Comparison of ENCODE assay signal across 20 mouse cellular contexts in genomic region chr4:55088922-55089321, GRCm38 (mm10).
DNase-seq lines count a peak whose midpoint lies in the region; ATAC-seq and TF ChIP-seq lines count a peak whose summit lies in the region.
"Had no signal": no experiment of that assay in that cellular context is flagged by ENCODE, and none has a peak within 500 bp of the region (broad histone marks: within the 10 kb centered on the region; RNA-seq: fewer than 3 reads in every experiment).

No protein-coding gene starts in this region.

- no peak overlapping the region for H3K4me2 ChIP-seq in forebrain, embryonic 11.5 days (ENCODE audit: low read depth, low read length, severe bottlenecking)
- H3K4me2 ChIP-seq in neural tube, embryonic 13.5 days, result no peak overlapping the region
- no peak overlapping the region for H3K4me2 ChIP-seq in neural tube, embryonic 15.5 days
- no peak overlapping the region for H3K4me2 ChIP-seq in forebrain, embryonic 15.5 days (replicated peaks)
- H3K4me2 ChIP-seq in midbrain, postnatal 0 days (ENCODE audit: low read depth, low read length, poor library complexity, severe bottlenecking), result no peak overlapping the region
- H3K4me2 ChIP-seq: hindbrain, embryonic 12.5 days; kidney, embryonic 15.5 days; liver, embryonic 13.5 days had no signal

- no peak overlapping the region for H3K4me3 ChIP-seq in forebrain, embryonic 10.5 days
- H3K4me3 ChIP-seq in forebrain, embryonic 11.5 days (ENCODE audit: low read depth, low read length), result no peak overlapping the region
- no peak overlapping the region for H3K4me3 ChIP-seq in neural tube, embryonic 13.5 days
- no peak overlapping the region for H3K4me3 ChIP-seq in neural tube, embryonic 15.5 days (replicated peaks)
- H3K4me3 ChIP-seq in forebrain, embryonic 15.5 days, result no peak overlapping the region
- no peak overlapping the region for H3K4me3 ChIP-seq in midbrain, postnatal 0 days (ENCODE audit: low read depth, low read length)
- H3K4me3 ChIP-seq: hindbrain, embryonic 12.5 days; kidney, embryonic 15.5 days; left cerebral cortex, adult 2 months; liver, embryonic 13.5 days; megakaryocyte, embryonic 14.5 days had no signal

- peak overlapping the region; percentile 48; the same call in 1 of the 2 replicates for H3K27ac ChIP-seq in forebrain, embryonic 10.5 days
- no peak overlapping the region for H3K27ac ChIP-seq in forebrain, embryonic 11.5 days (ENCODE audit: low read depth, low read length)
- H3K27ac ChIP-seq in neural tube, embryonic 13.5 days (replicated peaks), result 0 out of 2 replicates have a peak overlapping the region, but pooled peaks have one; percentile 0
- no peak overlapping the region for H3K27ac ChIP-seq in neural tube, embryonic 15.5 days (replicated peaks)
- H3K27ac ChIP-seq in forebrain, embryonic 15.5 days (replicated peaks), result peak overlapping the region; percentile 84
- H3K27ac ChIP-seq in midbrain, postnatal 0 days (ENCODE audit: low read depth, low read length), result peak overlapping the region; percentile 26; the same call in 1 of the 2 replicates
- H3K27ac ChIP-seq: kidney, embryonic 15.5 days; left cerebral cortex, adult 2 months; liver, embryonic 13.5 days had no signal

- no peak for TF ChIP-seq CTCF in midbrain, postnatal 0 days (IDR thresholded peaks at IDR 0.05)

- ATAC-seq in forebrain, embryonic 11.5 days (replicated peaks; ENCODE audit: low FRiP score), result no peak
- no peak for ATAC-seq in neural tube, embryonic 13.5 days (ENCODE audit: low read depth)
- ATAC-seq in neural tube, embryonic 15.5 days (ENCODE audit: low FRiP score), result no peak
- ATAC-seq in forebrain, embryonic 15.5 days (replicated peaks), result no peak
- ATAC-seq in midbrain, postnatal 0 days (ENCODE audit: low FRiP score), result no peak
- ATAC-seq: activated CD4-positive, CD25-positive, alpha-beta regulatory T cell, adult 4 months had no signal

- DNase-seq in forebrain, embryonic 10.5 days (ENCODE audit: extremely low spot score, low spot score), result no peak
- DNase-seq in forebrain, embryonic 11.5 days (ENCODE audit: low spot score), result no peak
- no peak for DNase-seq in midbrain, postnatal 0 days (ENCODE audit: low spot score)
- no peak for DNase-seq in ovary, postnatal 14 days (ENCODE audit: low spot score)
- no peak for DNase-seq in frontal cortex, postnatal 36 days (ENCODE audit: low spot score in 2 of 2)
- DNase-seq: adrenal gland, postnatal 25 days; cerebellum, adult 2 months; heart, adult 11 months; liver, embryonic 13.5 days; spleen, adult 18-20 months; thymus, adult 18-20 months had no signal

- 62% methylated on average over 6 of the region's 6 CpGs for WGBS in forebrain, embryonic 10.5 days
- WGBS in forebrain, embryonic 11.5 days, result 49% methylated on average over 6 of the region's 6 CpGs
- 39% methylated on average over 6 of the region's 6 CpGs for WGBS in neural tube, embryonic 13.5 days
- 38% methylated on average over 6 of the region's 6 CpGs for WGBS in neural tube, embryonic 15.5 days
- WGBS in forebrain, embryonic 15.5 days, result 32% methylated on average over 6 of the region's 6 CpGs
- WGBS in midbrain, postnatal 0 days, result 18% methylated on average over 6 of the region's 6 CpGs

- H3K27me3 ChIP-seq in forebrain, embryonic 10.5 days (ENCODE audit: poor library complexity, severe bottlenecking), result no peaks in the 10 kb centered on the region
- no peaks in the 10 kb centered on the region for H3K27me3 ChIP-seq in forebrain, embryonic 11.5 days (ENCODE audit: control insufficient read depth, insufficient read depth, low read length)
- H3K27me3 ChIP-seq in neural tube, embryonic 13.5 days, result no peaks in the 10 kb centered on the region
- H3K27me3 ChIP-seq in neural tube, embryonic 15.5 days (replicated peaks), result no peaks in the 10 kb centered on the region
- H3K27me3 ChIP-seq in forebrain, embryonic 15.5 days, result no peaks in the 10 kb centered on the region
- no peaks in the 10 kb centered on the region for H3K27me3 ChIP-seq in midbrain, postnatal 0 days (ENCODE audit: insufficient read depth, low read length)
- H3K27me3 ChIP-seq: CH12.LX; hindbrain, embryonic 12.5 days; kidney, embryonic 15.5 days; liver, embryonic 13.5 days; megakaryocyte, embryonic 14.5 days had no signal

- no peaks in the 10 kb centered on the region for H3K9me3 ChIP-seq in forebrain, embryonic 10.5 days
- H3K9me3 ChIP-seq in forebrain, embryonic 11.5 days (ENCODE audit: control insufficient read depth, low read length), result no peaks in the 10 kb centered on the region
- H3K9me3 ChIP-seq in neural tube, embryonic 13.5 days, result no peaks in the 10 kb centered on the region
- no peaks in the 10 kb centered on the region for H3K9me3 ChIP-seq in neural tube, embryonic 15.5 days (replicated peaks)
- H3K9me3 ChIP-seq in forebrain, embryonic 15.5 days, result no peaks in the 10 kb centered on the region
- no peaks in the 10 kb centered on the region for H3K9me3 ChIP-seq in midbrain, postnatal 0 days (ENCODE audit: low read length)
- H3K9me3 ChIP-seq: hindbrain, embryonic 12.5 days; kidney, embryonic 15.5 days; liver, embryonic 13.5 days had no signal

- H3K36me3 ChIP-seq in forebrain, embryonic 10.5 days (replicated peaks), result peaks cover 14% of the 10 kb centered on the region
- no peaks in the 10 kb centered on the region; the same call in 1 of the 2 replicates for H3K36me3 ChIP-seq in forebrain, embryonic 11.5 days (ENCODE audit: control insufficient read depth, insufficient read depth, low read length)
- peaks cover 9% of the 10 kb centered on the region for H3K36me3 ChIP-seq in neural tube, embryonic 13.5 days
- H3K36me3 ChIP-seq in neural tube, embryonic 15.5 days, result 0 out of 2 replicates have a peak, but pooled peaks cover under 1% of the 10 kb centered on the region
- peaks cover 4% of the 10 kb centered on the region; the same call in 1 of the 2 replicates for H3K36me3 ChIP-seq in forebrain, embryonic 15.5 days
- H3K36me3 ChIP-seq in midbrain, postnatal 0 days (ENCODE audit: insufficient read depth, low read length), result peaks cover 3% of the 10 kb centered on the region; the same call in 1 of the 2 replicates
- H3K36me3 ChIP-seq: liver, embryonic 13.5 days had no signal

- peaks cover 14% of the 10 kb centered on the region for H3K4me1 ChIP-seq in forebrain, embryonic 10.5 days
- H3K4me1 ChIP-seq in forebrain, embryonic 11.5 days (replicated peaks; ENCODE audit: control insufficient read depth, insufficient read depth, low read length), result 0 out of 2 replicates have a peak, but pooled peaks cover 3% of the 10 kb centered on the region
- H3K4me1 ChIP-seq in neural tube, embryonic 13.5 days (replicated peaks), result no peaks in the 10 kb centered on the region
- H3K4me1 ChIP-seq in neural tube, embryonic 15.5 days, result no peaks in the 10 kb centered on the region
- peaks cover 10% of the 10 kb centered on the region for H3K4me1 ChIP-seq in forebrain, embryonic 15.5 days
- 0 out of 2 replicates have a peak, but pooled peaks cover 3% of the 10 kb centered on the region for H3K4me1 ChIP-seq in midbrain, postnatal 0 days (ENCODE audit: insufficient read depth, low read length)
- H3K4me1 ChIP-seq: kidney, embryonic 15.5 days; liver, embryonic 13.5 days; megakaryocyte, embryonic 14.5 days had no signal

- no peak overlapping the region for H3K9ac ChIP-seq in forebrain, embryonic 11.5 days (ENCODE audit: low read length)
- H3K9ac ChIP-seq in neural tube, embryonic 13.5 days, result no peak overlapping the region
- no peak overlapping the region for H3K9ac ChIP-seq in neural tube, embryonic 15.5 days (replicated peaks)
- no peak overlapping the region for H3K9ac ChIP-seq in forebrain, embryonic 15.5 days (replicated peaks)
- H3K9ac ChIP-seq in midbrain, postnatal 0 days (replicated peaks; ENCODE audit: low read length, poor library complexity, severe bottlenecking), result no peak overlapping the region
- H3K9ac ChIP-seq: hindbrain, embryonic 12.5 days; kidney, embryonic 15.5 days; liver, embryonic 13.5 days had no signal

Comparison
In these comparisons a context has a peak if more than half of its experiments do, and no peak if none do; other contexts are left out.
1. H3K27ac ChIP-seq: peak in forebrain, embryonic 10.5 days (single experiment), neural tube, embryonic 13.5 days (single experiment), forebrain, embryonic 15.5 days (single experiment) and midbrain, postnatal 0 days (single experiment); none in forebrain, embryonic 11.5 days (single experiment) and neural tube, embryonic 15.5 days (single experiment).